Mouse (Mus musculus) layer of hippocampus, adult 9-11 months (tissue): ENCODE measurements at regions not wholly inside any gene's neighbourhood (a gene's known extent, or its start where the extent isn't known, plus 50 kb on each side); places are given as distances from the start of the nearest gene placed in this dataset.
A peak's percentile ranks its signal among the peaks of the same experiment; 100 is the strongest.
"Not testable (repeated sequence)": the region's sequence is repeated elsewhere in the genome, so short reads cannot be mapped to it uniquely, and the experiment has no call there.

ENCODE experiments used
- DNase-seq: peaks from one replicate; pipeline ENCODE4 v3.0.0; 2022

DNA sequence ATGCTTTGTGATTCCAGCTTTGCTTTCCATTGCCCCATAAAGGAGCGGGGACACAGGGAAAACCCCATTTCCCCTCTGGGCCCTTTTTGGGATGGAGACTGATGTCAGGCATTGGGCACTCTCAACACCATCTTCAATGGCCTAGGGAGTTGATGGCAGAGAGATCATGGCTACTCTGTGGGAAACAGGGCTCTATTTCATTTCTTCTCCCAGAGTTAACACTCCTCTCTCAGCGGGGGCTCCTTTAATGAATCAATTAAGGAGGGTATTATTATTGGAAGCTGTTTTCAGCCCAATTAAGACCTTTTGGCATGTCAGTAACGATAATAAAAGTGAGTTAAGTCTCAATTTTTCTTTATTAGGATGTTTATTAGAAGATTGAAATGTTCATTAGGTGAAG, 250.4 kb downstream of the Sec16b start:
- no peak for DNase-seq

DNA sequence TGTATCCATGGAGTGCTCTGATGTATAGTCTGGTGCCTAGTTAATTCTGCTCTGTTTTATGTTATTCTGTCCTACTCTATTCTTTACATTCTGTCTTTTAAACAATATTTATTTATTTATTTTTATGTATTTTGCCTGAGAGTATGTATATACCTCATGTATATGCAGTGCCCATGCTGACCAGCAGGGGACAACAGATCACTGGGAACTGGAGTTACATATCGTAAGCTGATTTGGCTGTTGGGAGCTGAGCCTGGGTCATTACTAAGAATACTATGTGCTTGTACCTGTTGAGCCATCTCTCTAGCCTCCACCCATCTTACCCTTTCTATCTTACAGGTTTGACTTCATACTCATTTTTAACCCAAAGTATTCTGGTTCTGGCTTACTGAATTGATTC, 251.8 kb downstream of the Sec16b start:
- DNase-seq: no peak

DNA sequence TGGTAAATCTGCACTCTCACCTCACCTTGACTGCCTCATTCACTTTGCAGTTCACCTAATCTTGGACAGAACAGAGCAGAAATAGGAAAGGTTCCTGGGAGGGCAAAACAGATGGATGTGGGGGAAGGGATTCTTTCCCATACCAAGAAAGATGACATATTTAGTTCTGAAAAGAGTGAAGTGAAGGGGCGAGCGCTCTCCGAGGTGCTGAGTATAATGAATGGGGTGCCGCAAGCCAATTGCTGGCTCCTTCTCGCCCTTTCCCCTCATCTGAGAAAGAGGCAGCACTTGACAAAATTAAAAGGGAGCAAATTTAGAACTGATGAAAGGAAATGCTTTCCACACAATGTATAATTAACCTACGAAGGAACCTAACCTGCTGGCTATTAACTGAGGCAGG, 261.7 kb downstream of the Sec16b start:
- DNase-seq: no peak

DNA sequence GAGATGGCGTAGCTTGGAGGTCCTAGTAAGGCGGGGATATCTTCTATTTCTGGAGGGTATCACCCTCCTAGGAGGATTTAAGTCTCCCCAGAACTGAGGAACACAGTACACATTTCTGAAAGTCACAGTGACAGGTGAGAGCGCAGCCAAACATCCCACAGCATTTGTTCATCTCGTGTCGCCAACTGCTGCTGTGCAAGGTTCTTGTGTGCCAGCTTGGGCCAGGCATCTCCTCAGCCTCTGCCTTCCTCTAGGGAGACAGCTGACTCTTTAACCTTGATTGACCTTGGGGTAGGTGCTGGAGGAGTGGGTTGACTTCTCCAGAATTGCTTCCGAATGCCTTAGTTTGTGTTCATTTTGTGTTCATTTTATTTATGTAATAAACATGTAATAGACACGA, 291.2 kb downstream of the Sec16b start:
- DNase-seq: no peak

DNA sequence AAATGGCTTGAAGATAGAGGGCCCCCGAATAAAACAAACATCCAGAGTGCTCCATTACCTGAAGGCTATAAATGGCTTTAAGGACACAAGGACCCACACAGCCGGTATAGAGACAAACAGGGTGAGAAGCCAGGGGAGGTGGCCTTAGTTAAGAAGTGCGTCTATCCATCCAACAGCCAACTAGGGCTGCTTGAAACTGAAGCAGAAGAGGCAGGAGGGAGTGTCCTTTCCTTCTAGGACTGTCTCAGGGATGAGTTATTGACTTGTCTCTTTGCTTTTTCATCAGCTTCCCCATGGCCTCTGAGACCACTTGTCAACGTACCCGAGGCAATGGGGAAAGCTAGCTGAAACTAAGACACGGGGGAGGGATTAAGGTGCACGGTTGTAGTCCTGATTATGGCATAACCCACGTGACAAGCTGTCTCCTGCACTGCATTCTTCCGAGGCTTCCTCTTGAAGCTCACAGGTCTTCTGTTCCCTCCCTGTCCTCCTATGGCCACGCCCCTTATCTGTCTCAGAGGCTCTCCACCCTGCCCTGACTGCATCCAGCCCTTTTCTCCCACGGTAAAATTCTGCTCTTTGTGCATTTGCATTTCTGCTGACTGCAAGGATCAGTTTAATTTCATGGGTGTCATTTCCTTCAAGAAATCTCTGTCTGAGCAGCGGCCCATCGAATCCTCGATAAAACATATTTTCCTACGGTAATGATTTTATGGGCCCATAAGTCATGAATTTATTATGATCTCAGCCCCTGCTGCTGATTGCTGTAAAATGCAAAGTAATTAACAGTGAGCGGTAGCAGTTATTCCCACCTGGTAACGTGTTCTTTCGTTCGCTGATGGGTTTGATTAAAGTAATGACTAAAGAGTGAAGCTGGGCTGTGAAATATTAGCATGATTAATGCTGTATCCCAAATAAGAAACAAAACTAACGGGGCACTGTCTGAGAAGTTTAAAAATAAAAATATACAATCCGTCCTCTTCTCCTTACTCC, 292.3 kb downstream of the Sec16b start:
- no peak for DNase-seq

DNA sequence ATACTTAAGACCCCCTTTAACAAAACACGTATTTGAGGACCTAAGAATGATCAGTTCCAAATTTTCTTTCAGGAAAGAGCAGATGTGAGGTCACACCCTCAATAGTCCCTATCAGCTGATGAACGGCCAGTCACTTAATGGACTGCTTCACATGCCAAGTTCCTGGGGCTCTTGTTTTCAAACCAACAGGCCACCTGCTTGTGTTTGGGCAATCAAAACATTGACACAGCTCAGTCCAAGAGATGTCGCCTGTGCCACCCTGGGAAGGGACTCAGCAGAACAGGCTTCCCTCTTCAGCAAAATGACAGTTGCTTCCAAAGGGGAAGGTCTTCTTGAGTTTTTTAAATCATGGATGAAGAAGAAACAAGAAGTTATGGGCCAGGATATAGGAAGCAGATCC, 294.6 kb downstream of the Sec16b start:
- no peak for DNase-seq

DNA sequence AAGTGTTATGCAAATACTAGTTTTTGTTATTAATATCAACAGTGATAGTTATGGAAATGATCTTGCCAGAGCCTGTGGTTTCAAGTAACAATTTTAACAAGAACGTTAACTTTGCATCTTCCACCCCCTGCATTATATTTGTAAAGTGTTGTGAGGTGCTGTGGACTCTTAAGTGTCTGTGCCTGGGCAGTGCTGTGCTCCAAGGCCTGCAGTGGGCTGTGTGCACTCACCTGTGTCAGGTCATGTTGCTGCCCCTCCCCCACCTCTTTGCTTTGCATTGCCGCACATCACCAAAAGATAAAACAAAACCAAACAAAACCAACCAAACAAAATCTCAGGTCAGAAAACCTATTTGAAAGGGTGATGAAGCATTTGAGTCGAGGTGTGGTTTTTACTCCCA, 297.7 kb downstream of the Sec16b start:
- DNase-seq: no peak

DNA sequence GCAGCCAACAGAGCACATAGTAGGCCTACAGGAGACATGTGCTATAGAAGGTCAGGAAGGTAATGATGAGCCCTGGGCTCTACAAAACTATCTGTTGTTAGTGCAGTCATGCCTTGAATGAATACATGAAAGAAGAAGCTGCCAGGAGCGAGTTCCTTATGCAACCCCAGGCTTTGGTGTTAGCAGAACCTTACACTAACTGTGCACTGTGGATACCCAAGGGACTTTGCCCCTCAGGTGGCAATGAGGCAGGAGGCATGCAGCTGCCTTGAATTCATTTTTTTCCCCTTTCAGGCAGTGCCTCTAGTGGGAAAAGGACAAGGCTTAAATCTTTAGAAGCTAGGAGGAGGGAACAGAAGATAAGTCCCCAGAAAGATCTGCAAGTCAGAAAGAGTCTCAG, 299.8 kb downstream of the Sec16b start:
- no peak for DNase-seq

DNA sequence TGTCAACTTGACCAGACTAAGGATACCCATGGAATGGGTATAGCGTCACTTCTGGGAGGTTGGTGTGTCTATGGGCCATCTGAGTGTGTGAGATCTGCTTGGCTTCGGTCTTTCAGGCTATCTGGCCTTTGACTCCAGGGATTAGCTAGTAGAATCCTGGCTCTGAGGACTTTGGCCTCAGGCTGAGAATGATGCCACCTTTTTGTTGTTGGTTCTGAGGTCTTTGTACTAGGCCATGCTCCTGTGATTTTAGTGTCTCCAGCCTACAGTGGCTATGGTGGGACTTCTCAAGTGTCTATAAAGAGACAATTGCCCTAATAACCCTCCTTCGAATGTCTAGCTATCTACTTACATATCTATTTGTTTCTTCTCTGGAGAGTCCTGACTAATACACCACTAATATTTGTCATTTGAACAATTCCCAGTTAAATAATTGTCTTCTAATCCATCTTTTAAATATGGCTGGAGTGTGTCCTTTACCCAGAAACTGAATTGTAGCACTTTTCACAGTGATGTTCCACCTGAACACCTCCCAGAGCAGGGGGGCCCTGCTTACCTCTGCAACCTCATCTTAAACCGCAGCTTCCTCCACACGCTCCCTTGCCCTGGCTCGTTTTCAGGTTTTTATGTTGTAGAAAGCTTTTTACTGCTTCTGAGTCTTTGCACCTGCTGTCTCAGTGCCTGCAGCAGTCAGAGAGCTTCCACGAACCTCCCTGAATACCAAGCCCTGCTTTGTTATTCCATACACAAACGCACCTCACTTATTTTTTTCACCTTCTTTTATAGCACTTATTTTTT, 303.3 kb downstream of the Sec16b start:
- DNase-seq: no peak

DNA sequence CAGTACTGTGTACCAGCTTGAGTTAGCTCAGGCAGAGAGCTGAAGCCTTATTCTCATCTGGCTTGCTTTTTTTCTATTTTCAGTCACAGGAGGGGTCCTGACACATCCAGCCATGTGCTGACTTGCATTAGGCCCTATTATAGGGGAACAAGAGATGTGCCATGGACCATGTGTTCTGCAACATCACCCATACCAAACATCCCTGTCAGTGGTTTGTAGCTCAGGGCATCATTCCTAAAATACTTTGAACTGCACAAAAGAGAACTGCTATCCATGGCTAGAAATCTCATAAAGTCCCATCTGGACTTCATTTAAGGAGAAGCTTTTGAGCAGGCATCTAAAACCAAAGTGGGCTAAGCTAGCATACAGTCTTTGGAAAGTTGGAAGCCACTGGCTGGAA, 304.1 kb downstream of the Sec16b start:
- DNase-seq: no peak

DNA sequence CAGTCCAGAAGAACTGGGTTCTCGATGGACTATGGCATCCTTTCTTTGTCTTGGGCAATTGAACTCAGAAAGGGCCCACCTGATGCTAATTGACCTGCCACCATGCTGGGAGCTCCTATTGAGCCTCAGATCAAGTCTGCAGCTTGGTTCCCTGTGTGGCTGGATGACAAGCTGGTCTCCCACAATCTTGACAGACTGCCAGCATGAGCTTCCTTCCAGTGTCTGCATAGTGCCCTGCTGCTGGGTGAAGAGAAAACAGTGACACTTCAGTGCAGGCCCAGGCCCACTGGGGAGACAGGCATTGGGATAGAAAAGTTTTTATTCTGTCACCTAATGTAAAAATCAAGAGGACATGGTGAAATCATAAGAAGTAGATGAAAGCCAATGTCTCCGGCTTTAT, 321.4 kb downstream of the Sec16b start:
- peak; percentile 5 for DNase-seq

DNA sequence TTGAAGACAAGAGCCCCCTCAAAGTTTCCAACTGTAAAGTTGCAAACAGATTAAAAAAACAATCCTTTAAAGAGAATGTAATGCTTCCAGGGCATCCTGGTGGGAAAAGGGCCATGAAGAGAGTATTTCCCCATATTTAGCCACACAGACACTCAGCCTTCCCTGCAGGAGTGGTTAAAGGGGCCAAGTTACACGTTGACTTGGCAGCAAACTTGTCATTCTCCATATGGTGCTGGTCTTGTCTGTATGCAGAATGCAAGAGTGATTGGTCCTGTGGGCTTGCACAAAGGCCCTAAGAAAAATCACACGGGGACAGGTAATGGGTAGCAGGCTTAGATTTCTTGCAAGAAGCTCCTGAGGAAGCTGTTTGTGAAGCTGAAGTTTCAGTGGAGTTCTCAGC, 325.0 kb downstream of the Sec16b start:
- no peak for DNase-seq

DNA sequence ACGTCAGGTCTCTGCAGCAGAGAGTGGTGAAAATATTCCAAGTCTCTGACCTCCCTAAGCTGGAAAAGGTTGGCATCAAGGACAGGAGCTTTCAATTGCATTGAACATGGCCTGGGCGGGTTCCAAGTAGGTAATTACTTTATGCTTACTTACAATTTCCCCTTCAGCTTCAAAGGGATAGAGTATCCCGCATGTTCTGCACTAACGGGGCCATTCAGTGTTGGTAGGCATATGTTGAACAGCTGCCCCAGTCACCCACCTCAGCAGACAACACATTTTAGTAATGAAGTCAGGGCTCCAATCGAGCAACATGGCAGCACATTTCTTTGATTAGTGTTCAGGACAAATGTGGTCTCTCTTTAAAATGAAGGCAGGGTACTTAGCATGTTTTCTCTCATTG, 366.2 kb downstream of the Sec16b start:
- DNase-seq: no peak

DNA sequence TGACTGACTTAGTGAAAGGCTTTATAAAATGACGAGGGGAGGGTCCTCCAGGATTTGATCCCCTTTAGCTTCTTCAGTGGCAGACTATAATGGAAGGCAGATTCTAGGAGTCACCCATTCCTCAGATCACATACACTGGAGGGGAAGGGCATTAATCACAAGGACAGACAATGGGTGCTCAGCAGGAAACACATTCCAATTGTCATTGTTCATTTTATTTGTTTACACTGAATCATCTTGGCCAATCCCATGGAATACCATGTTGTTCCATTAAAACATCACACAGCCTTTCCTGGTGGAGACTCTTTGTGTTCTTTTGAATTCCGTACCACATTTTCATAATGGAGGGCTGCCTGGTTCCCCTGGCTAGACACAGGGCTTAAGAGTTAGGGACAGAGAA, 368.5 kb downstream of the Sec16b start:
- no peak for DNase-seq

DNA sequence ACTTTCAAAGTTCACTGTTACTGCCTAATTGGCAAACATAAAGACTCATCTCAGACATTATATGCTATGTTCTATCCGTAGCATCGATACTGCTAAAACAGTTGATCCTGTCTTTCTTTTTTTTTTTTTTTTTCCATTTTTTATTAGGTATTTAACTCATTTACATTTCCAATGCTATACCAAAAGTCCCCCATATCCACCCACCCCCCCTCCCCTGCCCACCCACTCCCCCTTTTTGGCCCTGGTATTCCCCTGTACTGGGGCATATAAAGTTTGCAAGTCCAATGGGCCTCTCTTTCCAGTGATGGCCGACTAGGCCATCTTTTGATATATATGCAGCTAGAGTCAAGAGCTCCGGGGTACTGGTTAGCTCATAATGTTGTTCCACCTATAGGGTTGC, 370.6 kb downstream of the Sec16b start:
- DNase-seq: not testable (repeated sequence)

DNA sequence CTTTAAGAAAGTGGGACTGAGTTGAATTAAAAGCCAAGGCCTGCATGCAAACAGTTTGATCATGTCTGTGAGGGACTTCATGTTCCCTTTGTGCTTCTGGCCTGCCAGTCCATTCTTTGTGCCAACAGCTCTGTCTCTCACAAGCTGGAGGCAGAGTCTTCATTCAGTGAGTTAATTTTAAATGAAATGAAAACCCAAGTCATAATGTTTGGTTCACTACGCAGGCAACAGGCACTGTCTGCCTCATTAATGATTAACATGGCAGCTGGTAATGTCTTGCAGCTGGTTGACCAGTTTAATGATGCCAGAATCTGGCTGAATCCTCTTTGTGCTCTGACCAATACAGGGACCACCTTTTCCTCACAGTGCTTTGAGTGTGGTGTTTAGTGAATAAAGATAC, 380.6 kb downstream of the Sec16b start:
- peak; percentile 22 for DNase-seq

DNA sequence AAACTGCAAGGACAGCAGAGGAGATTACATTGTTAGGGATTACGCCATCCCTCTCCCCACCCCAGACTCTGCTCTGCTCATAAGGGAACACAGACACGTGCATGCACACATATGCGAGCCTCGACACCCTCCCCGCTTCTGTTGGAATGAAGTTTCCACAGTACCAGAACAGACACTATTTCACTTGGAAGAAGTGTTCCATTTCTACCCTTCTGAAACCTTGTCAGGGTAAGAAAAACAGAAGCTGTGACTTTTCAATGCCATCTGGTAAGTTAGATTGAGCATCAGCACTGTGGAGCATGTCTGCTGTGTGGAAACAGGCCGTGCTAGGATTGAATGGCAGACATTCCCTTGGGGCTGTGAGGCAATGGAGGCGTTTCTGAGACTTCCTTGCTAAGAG, 382.0 kb downstream of the Sec16b start:
- DNase-seq: peak; percentile 78

DNA sequence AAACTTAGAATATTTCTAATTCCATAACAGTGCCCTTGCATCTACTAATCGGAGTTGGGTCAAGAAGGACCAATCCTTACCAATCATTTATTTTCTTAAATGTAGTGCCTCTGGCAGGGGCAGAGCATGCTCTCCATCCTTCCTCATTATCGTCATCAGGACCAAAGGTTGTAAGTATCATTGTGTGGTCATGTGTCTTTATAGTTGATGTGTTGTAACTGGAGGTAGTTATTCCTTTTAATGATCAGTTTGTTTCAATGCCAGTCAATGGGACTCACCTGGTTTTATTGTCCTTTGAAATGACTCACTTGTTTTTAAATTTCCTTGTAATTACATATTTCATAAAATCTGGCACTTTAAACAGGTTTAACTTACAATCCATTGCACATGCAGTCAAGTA, 399.6 kb downstream of the Sec16b start:
- no peak for DNase-seq

DNA sequence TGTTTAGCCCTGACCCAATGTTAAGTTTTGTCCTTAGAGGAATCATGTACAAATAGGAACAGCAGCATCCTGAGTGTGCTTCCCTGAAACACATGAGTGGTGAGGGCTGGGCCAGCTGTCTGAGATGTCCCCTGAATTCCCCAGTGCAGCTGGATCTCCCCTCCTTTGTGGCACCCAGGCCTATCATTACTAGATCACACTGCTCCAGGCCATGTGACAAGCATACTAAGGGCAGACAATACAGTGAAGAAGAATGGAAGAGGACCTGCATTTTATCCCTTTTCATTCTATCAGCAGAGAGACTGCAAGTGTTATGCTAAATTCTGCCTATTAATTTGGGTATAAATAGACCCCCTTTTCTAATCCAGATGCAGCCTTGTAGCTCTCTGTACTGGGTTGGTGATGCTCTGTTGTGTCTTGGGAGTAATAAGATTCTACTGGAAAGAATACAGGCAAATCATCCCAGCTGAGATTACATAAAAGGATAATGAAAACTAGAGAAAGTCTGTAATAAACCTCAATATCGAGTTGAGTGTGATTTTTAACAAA, 418.3 kb downstream of the Brinp2 start:
- DNase-seq: no peak

DNA sequence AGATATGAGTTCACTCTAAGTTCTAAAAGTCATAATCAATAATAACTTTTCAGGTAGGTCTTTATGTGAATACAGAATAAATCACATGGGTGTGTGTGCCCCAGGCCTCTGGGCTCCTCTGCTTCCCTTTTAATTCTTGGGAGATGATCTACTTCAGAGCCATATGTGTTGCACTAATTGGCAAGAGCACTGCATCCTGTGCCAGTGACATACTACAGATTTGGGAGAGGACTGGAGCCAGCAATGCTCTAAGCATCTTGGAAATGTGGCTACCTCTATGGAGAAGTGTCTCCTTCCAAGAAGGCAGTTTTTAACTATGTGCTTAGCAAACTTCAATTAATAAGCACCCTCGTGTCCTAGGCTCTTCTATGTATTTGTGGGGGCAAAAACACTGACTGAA, 416.6 kb downstream of the Brinp2 start:
- peak; percentile 22 for DNase-seq

DNA sequence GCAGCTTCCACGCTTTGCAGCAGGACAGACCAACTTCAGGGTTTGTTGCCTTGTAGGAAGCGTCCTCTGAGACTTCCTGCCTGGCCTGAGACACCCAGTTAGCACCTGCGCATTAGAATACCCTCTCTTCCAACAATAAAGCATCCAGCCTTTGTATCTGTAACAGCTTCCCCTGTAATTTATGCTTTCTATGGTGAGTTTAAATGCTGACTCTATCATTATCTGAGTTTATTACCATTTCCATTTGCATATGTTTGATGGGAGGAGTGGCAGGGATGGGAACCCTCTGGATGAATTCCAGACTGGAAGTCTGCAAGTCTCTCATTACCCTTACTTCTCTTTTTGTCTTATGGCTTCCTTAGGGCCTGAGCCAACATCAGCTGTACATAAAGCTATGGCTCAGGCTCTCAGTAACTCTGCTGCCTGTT, 415.8 kb downstream of the Brinp2 start:
- no peak for DNase-seq

DNA sequence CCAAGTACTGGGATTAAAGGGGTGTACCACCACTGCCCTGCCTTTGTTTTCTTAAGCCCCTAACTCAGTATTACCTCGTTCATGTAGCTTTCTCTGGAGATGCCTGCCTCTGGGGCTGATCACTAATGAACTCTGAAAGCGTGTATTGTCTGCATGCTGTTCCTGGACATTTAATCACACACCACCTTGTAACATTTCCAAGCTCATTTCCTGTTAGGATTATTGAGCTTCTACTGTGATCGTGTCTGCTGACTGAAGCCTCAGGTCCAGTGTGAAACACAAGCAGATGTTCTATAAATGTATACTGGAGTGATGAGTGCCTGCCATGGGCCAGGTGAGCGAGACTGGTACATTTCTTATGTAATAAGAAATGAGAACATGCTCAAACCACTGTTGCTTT, 398.6 kb downstream of the Brinp2 start:
- DNase-seq: no peak

DNA sequence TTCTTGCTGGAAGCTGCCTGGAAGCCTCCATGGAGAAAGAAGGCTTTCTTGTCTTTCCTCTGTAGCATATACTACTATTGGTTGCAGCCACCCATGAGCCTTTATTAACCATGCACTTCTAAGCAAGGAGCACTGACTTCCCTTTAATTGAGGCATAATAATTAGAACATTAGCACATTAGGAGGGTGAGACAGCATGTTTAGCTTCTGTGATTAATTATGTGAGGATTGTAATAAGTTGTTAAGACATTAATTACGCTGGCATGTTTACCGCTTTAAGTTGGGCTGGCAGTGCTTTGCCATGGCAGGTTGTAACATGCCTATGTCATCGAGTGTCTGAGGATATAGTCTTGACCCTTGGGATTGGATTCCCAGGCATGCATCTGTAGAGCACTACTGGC, 391.7 kb downstream of the Brinp2 start:
- no peak for DNase-seq

DNA sequence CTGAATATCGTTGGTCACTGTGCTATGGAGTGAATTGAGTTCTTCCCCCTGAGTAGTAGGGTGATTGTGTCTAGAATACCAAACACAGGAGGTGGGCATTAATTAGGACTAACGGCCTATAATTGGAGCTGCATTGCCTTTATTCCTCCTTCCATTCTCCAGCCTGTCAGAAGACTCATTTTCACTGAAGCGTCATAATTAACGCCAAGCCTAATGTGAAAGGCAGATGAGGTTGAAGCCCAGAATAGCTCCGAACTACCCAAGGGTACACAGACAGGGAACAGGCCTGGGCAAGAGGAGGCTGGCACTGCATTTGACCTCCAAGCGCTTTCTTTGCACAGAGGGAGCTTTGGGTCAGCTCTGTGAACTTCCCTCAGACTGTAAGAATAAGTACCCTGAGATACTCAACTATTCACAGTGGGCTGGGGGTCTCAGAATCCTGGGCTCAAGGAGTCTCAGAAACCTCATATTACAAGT, 386.5 kb downstream of the Brinp2 start:
- peak; percentile 34 for DNase-seq
